Mouse (Mus musculus) megakaryocyte, embryonic 14.5 days (primary cell): ENCODE data around the gene AI481877. TPM values are rescaled to one million over a fixed set of nuclear protein-coding genes. Genes with fewer than 3 reads are reported as not detected.

ENCODE experiments used
- H3K27me3 ChIP-seq: replicated peaks from 2 replicates; pipeline ENCODE3; 2012; ENCODE audit warnings: inconsistent platforms
- H3K36me3 ChIP-seq: replicated peaks from 2 replicates; pipeline ENCODE3; 2012; ENCODE audit warnings: low read length, inconsistent platforms, mixed read lengths
- H3K4me1 ChIP-seq: 2 replicates; pipeline ENCODE4 v1.6.1; 2012; ENCODE audit warnings: inconsistent platforms
- H3K4me3 ChIP-seq: replicated peaks from 2 replicates; pipeline ENCODE3; 2012; ENCODE audit warnings: moderate library complexity, mild to moderate bottlenecking, inconsistent platforms
- H3K9me3 ChIP-seq: 2 replicates; pipeline ENCODE4 v1.6.1; 2012; ENCODE audit warnings: inconsistent platforms
- FLI1 ChIP-seq: IDR thresholded peaks from 2 replicates; pipeline ENCODE4 v1.6.1; 2012; ENCODE audit warnings: low read length, inconsistent platforms, mixed read lengths
- GATA1 ChIP-seq: IDR thresholded peaks from 3 replicates; pipeline ENCODE4 v1.6.1; 2012; ENCODE audit warnings: mixed read lengths, low read length, inconsistent platforms, borderline replicate concordance
- polyA plus RNA-seq: library from polyadenylated mRNA; stranded (reverse); fragments of >175 nt; gene quantifications from 2 replicates; pipeline ENCODE4 v1.2.3, GENCODE M21; 2012; ENCODE audit warnings: low replicate concordance; ENCODE audit not compliant: insufficient read depth

AI481877 gene
- polyA plus RNA-seq, 1 experiment = not detected

DNA sequence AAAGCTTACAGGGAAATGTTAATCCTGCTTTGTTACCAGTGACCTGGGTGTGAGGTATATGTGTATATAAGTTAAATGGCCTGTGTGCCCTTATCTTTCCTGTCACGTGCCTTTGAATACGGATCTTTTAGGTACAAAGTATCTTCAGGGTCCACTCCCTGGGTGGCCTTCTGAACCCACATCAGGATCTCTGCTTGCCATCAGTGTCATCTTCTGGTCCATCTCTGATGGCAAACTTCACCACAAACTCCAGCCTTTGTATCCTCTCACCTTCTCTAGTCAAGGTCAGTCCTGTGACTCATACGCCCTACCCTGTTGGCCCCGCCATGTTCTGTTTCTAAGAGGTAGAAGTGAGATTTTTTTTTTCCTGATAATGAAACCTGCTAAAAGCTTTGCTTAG, 144.0 kb downstream of the AI481877 start, which contains the start of gene Dnajc25:
Dnajc25 (plus strand) TSS at position 301 of the 400 bp plus-strand sequence.
- Histone ChIP-seq H3K27me3 (peaks cover 42% of the 10 kb centered on the region), H3K4me1 (peaks cover 35% of the 10 kb centered on the region), H3K4me3 (no peak within 1 kb of the TSS), H3K36me3 (no peaks in the 10 kb centered on the region), H3K9me3 (no peaks in the 10 kb centered on the region)
- no peak for TF ChIP-seq GATA1
- no peak for TF ChIP-seq FLI1

Other genes with a start within 250 kb of the AI481877 start
- 4.9 and 12.6 TPM in 2 replicates for gene Ecpas, start 226.2 kb downstream of the AI481877 start, polyA plus RNA-seq
- not detected in 2 replicates for gene Zkscan16, start 195.4 kb downstream of the AI481877 start, polyA plus RNA-seq
- 0.67 TPM in 1 of 2 replicates, not detected in the other for gene Ptgr1, start 151.9 kb downstream of the AI481877 start, polyA plus RNA-seq
- 1.7 and 2.9 TPM in 2 replicates for gene Dnajc25, start 143.9 kb downstream of the AI481877 start, polyA plus RNA-seq
- gene Gm20503, start 135.8 kb downstream of the AI481877 start, polyA plus RNA-seq = not detected in 2 replicates
- gene Gng10, start 103.9 kb downstream of the AI481877 start, polyA plus RNA-seq = 14.0 and 19.6 TPM in 2 replicates
- 1.4 and 3.1 TPM in 2 replicates for gene Ugcg, start 50.3 kb upstream of the AI481877 start, polyA plus RNA-seq